Mouse (Mus musculus) E14TG2a.4 (cell line): ENCODE data around the gene Entpd5.

Experiments
- H3K27me3 ChIP-seq: 2 replicates; pipeline ENCODE4 v1.6.1; 2014; ENCODE audit warnings: low read length, control low read depth; ENCODE audit not compliant: insufficient read depth
- H3K36me3 ChIP-seq: 2 replicates; pipeline ENCODE4 v1.6.1; 2014; ENCODE audit warnings: low read length, control low read depth; ENCODE audit not compliant: insufficient read depth
- H3K4me1 ChIP-seq: replicated peaks from 2 replicates; pipeline ENCODE4 v1.6.1; 2014; ENCODE audit warnings: low read depth, low read length, control low read depth
- H3K4me3 ChIP-seq: replicated peaks from 2 replicates; pipeline ENCODE4 v1.5.1; 2014; ENCODE audit warnings: mild to moderate bottlenecking, low read length
- H3K9me3 ChIP-seq: 2 replicates; pipeline ENCODE4 v1.6.1; 2014; ENCODE audit warnings: low read length, control low read depth
- CTCF ChIP-seq: conservative IDR thresholded peaks from 2 replicates; pipeline ENCODE4 v1.5.1; 2014; ENCODE audit warnings: low read length
- NANOG ChIP-seq: IDR thresholded peaks from 2 replicates; pipeline ENCODE4 v1.6.1; 2014; ENCODE audit warnings: borderline replicate concordance, low read length, mixed read lengths
- POU5F1 ChIP-seq: IDR thresholded peaks from 2 replicates; pipeline ENCODE4 v1.6.1; 2014; ENCODE audit warnings: low read length, borderline replicate concordance

Entpd5 gene

DNA sequence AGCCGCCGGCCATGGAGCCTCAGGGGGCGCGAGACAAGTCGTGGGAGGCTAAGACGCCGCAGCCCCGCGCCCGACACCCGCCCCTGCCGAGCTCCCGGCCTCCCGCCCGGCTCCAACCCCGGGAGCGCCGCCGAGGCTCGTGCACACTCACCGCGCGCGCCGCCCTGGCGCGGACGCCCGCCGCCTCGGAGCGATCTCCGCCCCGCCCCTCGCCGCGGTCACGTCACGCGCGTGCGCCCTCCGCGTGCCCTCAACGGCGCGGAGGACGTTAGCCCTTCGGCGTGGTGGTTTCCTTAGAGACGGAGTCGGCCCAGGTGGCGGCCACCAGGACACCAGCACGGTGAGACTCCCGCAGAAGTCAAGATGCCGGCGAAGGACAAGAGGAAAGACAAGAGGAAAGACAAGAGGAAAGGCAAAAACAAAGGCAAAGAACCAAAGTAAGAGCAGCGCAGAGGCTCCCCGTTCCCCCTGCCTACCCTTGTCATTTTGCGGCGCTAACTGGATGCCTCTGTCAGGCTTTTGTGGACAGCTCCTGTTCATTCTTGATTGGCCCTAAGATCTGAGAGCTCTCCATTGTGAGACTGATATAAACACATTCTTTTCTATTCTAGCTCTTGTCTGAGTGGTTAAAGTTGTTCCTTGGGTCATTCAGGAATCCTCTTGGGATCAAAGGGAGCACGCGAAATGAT lies at the start of gene Entpd5, which contains the start of gene Bbof1:
Gene Entpd5 (minus strand): TSS at position 211 of the 689 bp plus-strand sequence.
Gene Bbof1 (plus strand): TSS at position 253 of the 689 bp plus-strand sequence.
- Histone ChIP-seq H3K4me3 (peak within 1 kb of the TSS; percentile 96), H3K9me3 (no peaks in the 10 kb centered on the region), H3K4me1 (peaks cover 19% of the 10 kb centered on the region), H3K27me3 (peaks cover 15% of the 10 kb centered on the region), H3K36me3 (no peaks in the 10 kb centered on the region)
- TF ChIP-seq NANOG: no peak
- TF ChIP-seq POU5F1: no peak
- no peak for TF ChIP-seq CTCF

GRCm38 (mm10) chr12:84456911-84457310 lies 48.1 kb upstream of the Entpd5 start:
- peaks cover 14% of the 10 kb centered on the region for H3K4me1 ChIP-seq
- H3K36me3 ChIP-seq: peaks cover 73% of the 10 kb centered on the region
- TF ChIP-seq NANOG (no peak), POU5F1 (no peak), CTCF (no peak)
- no peak overlapping the region for H3K4me3 ChIP-seq
- H3K9me3 ChIP-seq: no peaks in the 10 kb centered on the region
- H3K27me3 ChIP-seq: no peaks in the 10 kb centered on the region

GRCm38 (mm10) chr12:84451801-84452200 lies 43.0 kb upstream of the Entpd5 start:
- Histone ChIP-seq H3K9me3 (no peaks in the 10 kb centered on the region), H3K4me3 (peak overlapping the region; percentile 99), H3K4me1 (peaks cover 23% of the 10 kb centered on the region), H3K36me3 (peaks cover 27% of the 10 kb centered on the region), H3K27me3 (no peaks in the 10 kb centered on the region)
- TF ChIP-seq NANOG (no peak), POU5F1 (no peak), CTCF (no peak)

DNA sequence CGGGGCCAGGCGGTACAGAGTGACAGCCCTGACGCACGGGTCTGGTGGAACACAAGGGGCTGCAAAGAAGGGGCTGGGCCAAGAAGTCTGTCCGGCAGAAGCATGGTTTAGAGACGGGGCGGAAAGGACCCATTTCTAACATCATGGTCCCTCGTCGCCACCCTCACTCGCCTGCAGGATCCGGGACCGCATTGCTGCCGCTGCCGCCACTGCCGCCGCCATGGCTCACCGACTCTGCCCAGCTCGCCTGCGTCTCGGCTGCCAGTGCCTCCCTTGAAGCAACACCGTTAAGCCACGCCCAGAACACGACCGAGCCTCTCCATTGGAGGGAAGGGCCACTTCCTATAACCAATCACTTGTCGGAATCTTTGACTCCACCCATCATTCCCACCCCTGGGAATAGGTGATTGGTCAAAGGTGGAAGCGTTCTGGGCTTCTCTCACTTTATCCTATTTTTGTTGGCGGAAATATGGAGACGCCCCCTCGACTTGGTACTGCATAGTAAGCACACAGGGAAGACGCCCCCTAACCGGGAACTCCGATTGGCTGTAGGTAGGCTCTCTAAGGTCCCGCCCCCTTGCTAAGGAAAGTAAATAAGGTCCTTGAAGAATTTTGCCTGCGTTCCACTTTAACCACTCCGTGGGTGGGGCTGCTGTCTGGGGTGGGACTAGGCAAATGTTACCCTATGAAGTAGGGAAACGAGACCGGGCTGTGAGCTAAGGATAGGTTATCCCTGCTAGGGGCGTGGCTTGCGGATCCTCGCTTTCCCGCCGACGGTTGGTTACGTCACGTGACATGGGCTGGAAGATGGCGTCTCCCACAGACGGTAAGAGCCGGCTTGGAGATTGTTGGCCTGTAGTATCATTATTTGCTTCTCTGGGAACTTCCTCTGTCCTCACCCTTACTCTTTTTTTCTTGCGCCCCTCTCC lies 42.2 kb upstream of the Entpd5 start, which contains the start of the genes Aldh6a1 and Lin52:
Gene Aldh6a1 (minus strand): TSS at position 287 of the 929 bp plus-strand sequence.
Gene Lin52 (plus strand): TSS at position 705 of the 929 bp plus-strand sequence.
- Histone ChIP-seq H3K4me3 (peak within 1 kb of the TSS; percentile 99), H3K4me1 (peaks cover 23% of the 10 kb centered on the region), H3K9me3 (no peaks in the 10 kb centered on the region), H3K36me3 (peaks cover 20% of the 10 kb centered on the region), H3K27me3 (peaks cover 7% of the 10 kb centered on the region; the same call in 1 of the 2 replicates)
- no peak for TF ChIP-seq CTCF
- no peak for TF ChIP-seq POU5F1
- no peak for TF ChIP-seq NANOG

GRCm38 (mm10) chr12:84450351-84450717 lies 41.5 kb upstream of the Entpd5 start:
- Histone ChIP-seq H3K9me3 (no peaks in the 10 kb centered on the region), H3K4me3 (peak overlapping the region; percentile 99), H3K36me3 (peaks cover 17% of the 10 kb centered on the region), H3K4me1 (peaks cover 23% of the 10 kb centered on the region), H3K27me3 (peaks cover 8% of the 10 kb centered on the region; the same call in 1 of the 2 replicates)
- TF ChIP-seq CTCF (no peak), NANOG (no peak), POU5F1 (no peak)

DNA sequence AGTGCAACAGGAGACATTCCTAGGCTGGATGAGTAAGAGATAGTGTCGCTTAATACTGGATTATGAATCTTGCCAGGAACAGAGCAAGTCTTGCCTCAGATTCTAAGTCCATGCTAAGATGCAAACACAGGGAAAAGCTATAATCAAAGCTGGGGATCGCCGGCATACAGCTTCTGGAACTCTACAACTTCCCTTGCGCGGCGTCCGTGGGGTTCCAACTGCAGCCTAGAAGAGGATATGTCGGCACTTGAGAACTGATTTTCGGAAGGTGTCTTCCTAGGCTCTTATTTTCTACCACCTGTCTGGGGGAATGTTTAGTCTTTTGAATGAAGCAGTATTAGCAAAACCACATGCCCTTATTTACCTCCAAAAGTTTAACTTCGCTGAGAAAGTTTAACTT lies 41.1 kb upstream of the Entpd5 start:
- Histone ChIP-seq H3K4me1 (peaks cover 23% of the 10 kb centered on the region), H3K9me3 (no peaks in the 10 kb centered on the region), H3K4me3 (peak overlapping the region; percentile 99), H3K36me3 (peaks cover 13% of the 10 kb centered on the region), H3K27me3 (peaks cover 8% of the 10 kb centered on the region; the same call in 1 of the 2 replicates)
- TF ChIP-seq CTCF (no peak), POU5F1 (no peak), NANOG (no peak)

DNA sequence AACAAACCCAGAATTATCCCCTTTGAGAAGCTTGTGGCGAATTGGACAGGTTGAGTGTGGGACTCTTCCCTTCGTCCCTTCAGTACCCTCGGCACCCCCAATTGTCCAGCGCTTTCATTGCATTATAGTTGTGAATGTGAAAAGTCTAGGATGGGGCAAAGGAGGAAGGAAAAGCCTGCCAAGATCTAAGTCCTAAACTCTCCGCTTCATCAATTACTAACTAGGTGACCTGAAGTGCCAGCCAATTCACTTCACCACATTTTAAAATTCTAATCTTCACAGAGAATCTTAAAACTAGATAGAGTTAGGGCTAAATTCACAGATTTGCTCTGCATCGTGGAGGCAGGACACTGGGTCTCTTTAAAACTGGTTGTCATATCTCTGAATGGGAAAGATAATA lies 39.4 kb upstream of the Entpd5 start:
- H3K27me3 ChIP-seq: peaks cover 8% of the 10 kb centered on the region; the same call in 1 of the 2 replicates
- no peak for TF ChIP-seq NANOG
- TF ChIP-seq POU5F1: no peak
- TF ChIP-seq CTCF: no peak
- no peaks in the 10 kb centered on the region for H3K9me3 ChIP-seq

DNA sequence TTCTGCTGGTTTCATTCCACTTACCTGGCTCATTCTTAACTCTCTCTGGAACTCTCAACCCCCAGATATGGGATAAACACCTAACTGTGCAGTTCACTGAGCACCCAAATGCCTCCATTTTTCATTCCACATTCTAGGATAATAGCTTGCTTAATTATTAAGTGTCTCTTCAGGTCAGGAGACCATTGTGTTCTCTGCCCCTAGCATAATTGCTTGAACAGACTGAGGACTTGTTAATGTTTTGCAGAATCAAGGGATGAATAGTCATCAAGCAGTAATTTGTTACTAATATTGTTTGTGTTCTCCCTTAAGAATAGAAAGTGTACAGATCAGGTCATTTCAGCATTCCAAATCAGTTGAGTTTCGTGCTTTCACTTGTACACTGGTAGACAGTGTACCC lies 38.6 kb upstream of the Entpd5 start:
- H3K4me3 ChIP-seq: no peak overlapping the region
- TF ChIP-seq NANOG: no peak
- H3K27me3 ChIP-seq: peaks cover 8% of the 10 kb centered on the region; the same call in 1 of the 2 replicates
- H3K36me3 ChIP-seq: no peaks in the 10 kb centered on the region
- peaks cover 13% of the 10 kb centered on the region for H3K4me1 ChIP-seq
- no peaks in the 10 kb centered on the region for H3K9me3 ChIP-seq

More for the DNA sequence above, 39.4 kb upstream of the Entpd5 start:
- H3K4me1 ChIP-seq: peaks cover 20% of the 10 kb centered on the region
- no peaks in the 10 kb centered on the region for H3K36me3 ChIP-seq
- H3K4me3 ChIP-seq: no peak overlapping the region
